Mouse (Mus musculus): ENCODE results near the gene Tmem237. TPM values are rescaled to one million over a fixed set of nuclear protein-coding genes. Genes with fewer than 3 reads are reported as not detected.

Gene Tmem237
- total RNA-seq, 2 experiments from 2014 or later, result 9.2 to 16.9 TPM

- no peak for ATAC-seq (replicated peaks; ENCODE audit: poor library complexity)
Measured at GRCm38 (mm10) chr1:59102071-59102470, 18.1 kb downstream of the Tmem237 start.

- no peak for ATAC-seq (replicated peaks; ENCODE audit: poor library complexity)
Measured at GRCm38 (mm10) chr1:59101020-59101419, 19.2 kb downstream of the Tmem237 start.

- ATAC-seq (replicated peaks; ENCODE audit: poor library complexity), result no peak
Measured at GRCm38 (mm10) chr1:59094705-59095104, 25.5 kb downstream of the Tmem237 start, which contains the start of gene C2cd6. C2cd6 (minus strand) TSS chr1:59094900.

- ATAC-seq (replicated peaks; ENCODE audit: poor library complexity), result no peak
Measured at GRCm38 (mm10) chr1:59070867-59071266, 49.3 kb downstream of the Tmem237 start.

- no peak for ATAC-seq (replicated peaks; ENCODE audit: poor library complexity)
Measured at GRCm38 (mm10) chr1:59067976-59068375, 52.2 kb downstream of the Tmem237 start.

GRCm38 (mm10) chr1:59063697-59064096 lies 56.5 kb downstream of the Tmem237 start:
- no peak for ATAC-seq (replicated peaks; ENCODE audit: poor library complexity)

- no peak for ATAC-seq (replicated peaks; ENCODE audit: poor library complexity)
Measured at GRCm38 (mm10) chr1:59056955-59057354, 63.3 kb downstream of the Tmem237 start.

GRCm38 (mm10) chr1:59051306-59051705 lies 68.9 kb downstream of the Tmem237 start:
- no peak for ATAC-seq (replicated peaks; ENCODE audit: poor library complexity)

Other genes starting within 250 kb of the Tmem237 start
- gene Trak2, start 147.0 kb downstream of the Tmem237 start, total RNA-seq (2015), result 27.4 and 32.9 TPM in 2 replicates
- gene Trak2, start 147.0 kb downstream of the Tmem237 start, total RNA-seq (2017), result 21.4 and 23.4 TPM in 2 replicates
- 21.9 and 24.9 TPM in 2 replicates for gene Stradb, start 146.9 kb downstream of the Tmem237 start, total RNA-seq (2015)
- 9.5 and 9.9 TPM in 2 replicates for gene Stradb, start 146.9 kb downstream of the Tmem237 start, total RNA-seq (2017)
- gene C2cd6, start 25.5 kb downstream of the Tmem237 start, total RNA-seq (2015), result not detected in 2 replicates
- gene C2cd6, start 25.5 kb downstream of the Tmem237 start, total RNA-seq (2017), result not detected in 2 replicates
- gene Mpp4, start 43.0 kb upstream of the Tmem237 start, total RNA-seq (2015), result 0.68 and 1.2 TPM in 2 replicates
- gene Mpp4, start 43.0 kb upstream of the Tmem237 start, total RNA-seq (2017), result 0.42 and 1.0 TPM in 2 replicates
- gene Als2, start 116.8 kb upstream of the Tmem237 start, total RNA-seq (2015), result 4.1 and 6.4 TPM in 2 replicates
- gene Als2, start 116.8 kb upstream of the Tmem237 start, total RNA-seq (2017), result 8.8 and 12.9 TPM in 2 replicates
- not detected in 2 replicates for gene Cdk15, start 136.5 kb upstream of the Tmem237 start, total RNA-seq (2015)
- gene Cdk15, start 136.5 kb upstream of the Tmem237 start, total RNA-seq (2017), result not detected in 2 replicates

Measured in megakaryocyte progenitor cell, adult 5-6 weeks (primary cell).